In genomic region chr2:148110149-148110548, GRCm38 (mm10) we compare ENCODE assay signal across 8 mouse cellular contexts.
DNase-seq lines count a peak whose midpoint lies in the region; ATAC-seq and TF ChIP-seq lines count a peak whose summit lies in the region.

No protein-coding gene starts in this region.

- H3K79me2 ChIP-seq in MEL (ENCODE audit: control insufficient read depth, insufficient read depth, low read length, poor library complexity) = no peaks in the 10 kb centered on the region

- H3K4me3 ChIP-seq in MEL (ENCODE audit: control insufficient read depth in 1 of 2, insufficient read depth in 1 of 2, low read depth in 2 of 2, low read length in 2 of 2) = no peak overlapping the region

- H3K27me3 ChIP-seq in MEL (ENCODE audit: control insufficient read depth in 1 of 2, insufficient read depth in 2 of 2, low read length in 2 of 2) = no peaks in the 10 kb centered on the region

- DNase-seq in CD4-positive, CD25-positive, alpha-beta regulatory T cell, adult 2 months (ENCODE audit: low read depth, low spot score) = peak; percentile 1
- peak; percentile 8 for DNase-seq in kidney, postnatal 10 days
- DNase-seq in kidney, adult 11 months = no peak
- peak; percentile 5 for DNase-seq in MEL (ENCODE audit: low read depth, low spot score)
- DNase-seq in forelimb bud, embryonic 11.5 days (ENCODE audit: low read depth, low spot score) = peak; percentile 9
- DNase-seq in ovary, postnatal 10 days (ENCODE audit: low spot score) = no peak
- DNase-seq in cerebellum, adult 11-12 months = no peak

- TF ChIP-seq RAD21 in MEL (IDR thresholded peaks at IDR 0.05; ENCODE audit: low read depth, low read length) = no peak

- TF ChIP-seq EP300 in MEL (IDR thresholded peaks at IDR 0.05; ENCODE audit: low read depth in 1 of 2, low read length in 2 of 2) = no peak

- H3K4me1 ChIP-seq in MEL (ENCODE audit: control insufficient read depth in 1 of 2, insufficient read depth in 2 of 2, low read length in 2 of 2) = no peaks in the 10 kb centered on the region

- peak; percentile 16 to 29 (median 26); a peak in 2 of 6 replicates for TF ChIP-seq CTCF in MEL (IDR thresholded peaks at IDR 0.05 in 2 of 3, conservative IDR thresholded peaks at IDR 0.05 in 1 of 3; ENCODE audit: control insufficient read depth in 1 of 3, insufficient read depth in 1 of 3, low read depth in 2 of 3, low read length in 3 of 3, poor library complexity in 1 of 3, severe bottlenecking in 1 of 3)

- no peak for ATAC-seq in CD4-positive, CD25-positive, alpha-beta regulatory T cell, adult 4 months

- TF ChIP-seq POLR2A in MEL (IDR thresholded peaks at IDR 0.05; ENCODE audit: control insufficient read depth in 1 of 2, insufficient read depth in 1 of 2, low read depth in 1 of 2, low read length in 2 of 2, poor library complexity in 1 of 2) = no peak

- no peak overlapping the region for H3K27ac ChIP-seq in MEL (ENCODE audit: control insufficient read depth, low read depth, low read length)

- no peak overlapping the region for H3K9ac ChIP-seq in MEL (ENCODE audit: control insufficient read depth, low read depth, low read length, poor library complexity, severe bottlenecking)

- no peaks in the 10 kb centered on the region for H3K36me3 ChIP-seq in MEL (ENCODE audit: control insufficient read depth in 1 of 2, insufficient read depth in 2 of 2, low read length in 2 of 2)

- no peaks in the 10 kb centered on the region for H3K9me3 ChIP-seq in MEL (replicated peaks; ENCODE audit: insufficient read depth, low read length)

TF ChIP-seq in MEL, 35 proteins besides CTCF, POLR2A, EP300 and RAD21:
- TF ChIP-seq SIN3A (IDR thresholded peaks at IDR 0.05; ENCODE audit: low read length) = no peak
- TF ChIP-seq POLR2AphosphoS2 (IDR thresholded peaks at IDR 0.05; ENCODE audit: low read length) = no peak
- no peak for TF ChIP-seq MAX (IDR thresholded peaks at IDR 0.05; ENCODE audit: low read length)
- TF ChIP-seq HCFC1 (IDR thresholded peaks at IDR 0.05; ENCODE audit: low read depth, low read length) = no peak

Comparison
In these comparisons a context has a peak if more than half of its experiments do, and no peak if none do; other contexts are left out.
1. DNase-seq: peak in CD4-positive, CD25-positive, alpha-beta regulatory T cell, adult 2 months (single experiment), kidney, postnatal 10 days (single experiment), MEL (single experiment) and forelimb bud, embryonic 11.5 days (single experiment); none in kidney, adult 11 months (single experiment), ovary, postnatal 10 days (single experiment) and cerebellum, adult 11-12 months (single experiment).